Mouse (Mus musculus) intestine, embryonic 14.5 days (tissue): ENCODE measurements around the gene Echs1. TPM values are rescaled to one million over a fixed set of nuclear protein-coding genes. Genes with fewer than 3 reads are reported as not detected.

Experiments used
- ATAC-seq: fragments of 200-750 bp; cut with Nextera tagmentation; replicated peaks from 2 replicates; pipeline ENCODE4 v1.8.0; 2017; ENCODE audit warnings: low read depth, moderate number of reproducible peaks, moderate TSS enrichment, moderate library complexity; ENCODE audit not compliant: low FRiP score, low TSS enrichment
- DNase-seq: peaks from one replicate; pipeline ENCODE4 v3.0.0-alpha.2; 2018; ENCODE audit warnings: low spot score
- H3K27ac ChIP-seq: fragments of 300-500 bp; sonication (generic); 2 replicates; pipeline ENCODE4 v1.5.1; 2014; ENCODE audit warnings: low read depth, mild to moderate bottlenecking, control low read depth
- H3K27me3 ChIP-seq: fragments of 300-500 bp; sonication (generic); replicated peaks from 2 replicates; pipeline ENCODE4 v1.6.1; 2014; ENCODE audit warnings: low read length, control low read depth; ENCODE audit not compliant: control insufficient read depth, insufficient read depth
- H3K36me3 ChIP-seq: fragments of 300-500 bp; sonication (generic); 2 replicates; pipeline ENCODE4 v1.6.1; 2014; ENCODE audit warnings: low read length, control low read depth; ENCODE audit not compliant: control insufficient read depth, insufficient read depth
- H3K4me1 ChIP-seq: fragments of 300-500 bp; sonication (generic); replicated peaks from 2 replicates; pipeline ENCODE4 v1.6.1; 2014; ENCODE audit warnings: low read length, control low read depth, mixed read lengths; ENCODE audit not compliant: control insufficient read depth, insufficient read depth
- H3K4me2 ChIP-seq: fragments of 300-500 bp; sonication (generic); 2 replicates; pipeline ENCODE4 v1.6.1; 2014; ENCODE audit warnings: low read length
- H3K4me3 ChIP-seq: fragments of 300-500 bp; sonication (generic); 2 replicates; pipeline ENCODE4 v1.5.1; 2014; ENCODE audit warnings: low read depth, low read length, control low read depth, mixed read lengths
- H3K9ac ChIP-seq: fragments of 300-500 bp; sonication (generic); 2 replicates; pipeline ENCODE4 v1.6.1; 2014; ENCODE audit warnings: mild to moderate bottlenecking, low read length
- H3K9me3 ChIP-seq: fragments of 300-500 bp; sonication (generic); 2 replicates; pipeline ENCODE4 v1.6.1; 2016; ENCODE audit warnings: low read length, control low read depth; ENCODE audit not compliant: control insufficient read depth
- WGBS: fragments of 180-500 bp; shearing (Covaris S2); extraction: QIAGEN DNeasy Blood & Tissue Kit; methylation state at CpG from one replicate; pipeline ENCODE4 v1.1.7; 2014; 5-methylcytosine and 5-hydroxymethylcytosine counted together
- polyA plus RNA-seq: library from polyadenylated mRNA; unstranded; fragments of >200 nt; fragmentation: Nextera tagmentation; extraction: Ambion mirVana; gene quantifications from 2 replicates; pipeline ENCODE4 v1.2.1, GENCODE M21; 2014

The Echs1 gene
- polyA plus RNA-seq, 1 experiment from 2014 or later = 177 TPM

- DNase-seq (peak; percentile 96), ATAC-seq (peak; percentile 96)
- peak overlapping the region; percentile 81 for H3K4me3 ChIP-seq
- peak overlapping the region; percentile 77 for H3K9ac ChIP-seq
- WGBS = under 1% methylated on average over 40 of the region's 40 CpGs
- peak overlapping the region; percentile 73 for H3K27ac ChIP-seq
- peaks cover 6% of the 10 kb centered on the region; the same call in 1 of the 2 replicates for H3K4me1 ChIP-seq
- no peaks in the 10 kb centered on the region for H3K9me3 ChIP-seq
- H3K4me2 ChIP-seq = peak overlapping the region; percentile 74
- H3K27me3 ChIP-seq = no peaks in the 10 kb centered on the region
- H3K36me3 ChIP-seq = peaks cover 14% of the 10 kb centered on the region
Measured at GRCm38 (mm10) chr7:140125278-140126021, 9.2 kb upstream of the Echs1 start.

GRCm38 (mm10) chr7:140124382-140124781 is 8.1 kb upstream of the Echs1 start:
- Histone ChIP-seq H3K9ac (no peak overlapping the region), H3K27ac (no peak overlapping the region), H3K4me1 (peaks cover 6% of the 10 kb centered on the region; the same call in 1 of the 2 replicates), H3K27me3 (no peaks in the 10 kb centered on the region), H3K4me2 (no peak overlapping the region), H3K9me3 (no peaks in the 10 kb centered on the region), H3K4me3 (no peak overlapping the region), H3K36me3 (peaks cover 5% of the 10 kb centered on the region)
- DNase-seq = no peak
- ATAC-seq = no peak
- WGBS = 92% methylated on average over 1 of the region's 1 CpGs

DNA sequence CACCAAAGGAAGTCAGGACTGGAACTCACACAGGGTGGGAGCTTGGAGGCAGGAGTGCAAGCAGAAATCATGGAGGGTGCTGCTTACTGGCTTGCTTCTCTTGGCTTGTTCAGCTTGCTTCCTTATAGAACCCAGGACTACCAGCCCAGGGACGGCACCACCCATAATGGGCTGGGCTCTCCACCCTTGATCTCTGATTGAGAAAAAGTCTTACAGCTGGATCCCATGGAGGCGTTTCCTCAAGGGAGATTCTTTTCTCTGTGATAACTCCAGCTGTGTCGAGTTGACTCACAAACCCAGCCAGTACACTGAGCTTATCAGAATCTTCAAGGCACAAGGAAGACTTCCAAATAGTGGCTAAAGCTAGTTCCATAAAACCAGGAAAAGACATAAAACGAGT is 6.5 kb upstream of the Echs1 start:
- H3K27ac ChIP-seq = no peak overlapping the region
- DNase-seq (peak; percentile 53), ATAC-seq (no peak)
- no peak overlapping the region for H3K4me3 ChIP-seq
- H3K9ac ChIP-seq = no peak overlapping the region
- peaks cover 6% of the 10 kb centered on the region; the same call in 1 of the 2 replicates for H3K4me1 ChIP-seq
- WGBS = 33% methylated on average over 4 of the region's 4 CpGs
- H3K9me3 ChIP-seq = no peaks in the 10 kb centered on the region
- no peak overlapping the region for H3K4me2 ChIP-seq
- no peaks in the 10 kb centered on the region for H3K27me3 ChIP-seq
- no peaks in the 10 kb centered on the region for H3K36me3 ChIP-seq

- Histone ChIP-seq H3K4me2 (no peak overlapping the region), H3K4me1 (peaks cover 4% of the 10 kb centered on the region; the same call in 1 of the 2 replicates), H3K9me3 (no peaks in the 10 kb centered on the region), H3K9ac (no peak overlapping the region), H3K36me3 (no peaks in the 10 kb centered on the region), H3K27me3 (no peaks in the 10 kb centered on the region), H3K4me3 (no peak overlapping the region), H3K27ac (no peak overlapping the region)
- ATAC-seq (no peak), DNase-seq (no peak)
- WGBS = 73% methylated on average over 13 of the region's 13 CpGs
Measured at GRCm38 (mm10) chr7:140121338-140121910, 5.1 kb upstream of the Echs1 start.

DNA sequence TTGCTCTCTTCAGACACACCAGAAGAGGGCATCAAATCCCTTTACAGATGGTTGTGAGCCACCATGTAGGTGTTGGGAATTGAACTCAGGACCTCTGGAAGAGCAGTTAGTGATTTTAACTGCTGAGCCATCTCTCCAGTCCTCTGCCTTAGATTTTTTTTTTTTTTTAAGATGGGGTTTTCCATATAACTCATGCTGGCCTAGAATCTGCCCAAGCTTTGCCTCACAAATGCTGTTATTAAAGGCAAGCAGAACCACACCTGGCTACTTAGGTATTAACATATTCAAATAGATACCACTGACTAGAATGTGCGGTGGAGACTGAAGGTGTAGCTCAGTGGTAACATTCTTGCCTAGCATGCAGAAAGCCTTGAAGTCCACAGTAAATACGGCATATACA is 4.2 kb upstream of the Echs1 start:
- Histone ChIP-seq H3K27ac (no peak overlapping the region), H3K9me3 (no peaks in the 10 kb centered on the region), H3K36me3 (no peaks in the 10 kb centered on the region), H3K9ac (no peak overlapping the region), H3K4me1 (peaks cover 4% of the 10 kb centered on the region; the same call in 1 of the 2 replicates), H3K27me3 (no peaks in the 10 kb centered on the region), H3K4me3 (no peak overlapping the region), H3K4me2 (no peak overlapping the region)
- ATAC-seq (no peak), DNase-seq (no peak)
- WGBS = 93% methylated on average over 2 of the region's 2 CpGs

GRCm38 (mm10) chr7:140115583-140116328 is 520 bp downstream of the Echs1 start, which contains the start of gene Paox:
Gene Paox, plus strand, starts transcription at chr7:140115799.
- DNase-seq (peak; percentile 67), ATAC-seq (peak; percentile 80)
- under 1% methylated on average over 23 of the region's 23 CpGs for WGBS
- Histone ChIP-seq H3K4me2 (peak within 1 kb of the TSS; percentile 93), H3K4me3 (peak within 1 kb of the TSS; percentile 77), H3K4me1 (peaks cover 4% of the 10 kb centered on the region; the same call in 1 of the 2 replicates), H3K27ac (peak within 1 kb of the TSS; percentile 71), H3K9ac (peak within 1 kb of the TSS; percentile 65), H3K36me3 (peaks cover 23% of the 10 kb centered on the region), H3K27me3 (no peaks in the 10 kb centered on the region), H3K9me3 (no peaks in the 10 kb centered on the region)

DNA sequence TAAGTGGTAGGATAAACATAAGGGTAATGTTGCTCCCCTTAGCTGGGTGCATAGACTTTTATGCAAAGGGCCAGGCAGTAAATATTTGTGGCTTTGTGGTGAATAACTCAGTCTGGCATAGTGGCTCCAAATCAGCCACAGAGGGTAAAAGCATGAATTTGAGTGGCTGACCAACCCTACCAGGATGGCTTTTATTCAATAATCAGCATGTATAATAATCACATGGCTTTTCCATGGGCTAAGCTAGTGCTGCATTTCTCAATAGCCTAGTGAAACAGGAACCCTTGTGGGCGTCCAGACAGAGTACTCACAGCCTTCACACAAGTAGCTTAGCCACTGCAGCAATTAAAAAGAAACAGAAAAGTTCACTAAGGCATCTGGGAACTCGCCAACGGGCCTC is 4.3 kb downstream of the Echs1 start:
- no peaks in the 10 kb centered on the region for H3K9me3 ChIP-seq
- H3K4me2 ChIP-seq = no peak overlapping the region
- no peaks in the 10 kb centered on the region for H3K27me3 ChIP-seq
- no peak overlapping the region for H3K9ac ChIP-seq
- H3K27ac ChIP-seq = no peak overlapping the region
- no peak for ATAC-seq
- H3K36me3 ChIP-seq = peaks cover 61% of the 10 kb centered on the region
- no peak for DNase-seq
- WGBS = 78% methylated on average over 3 of the region's 3 CpGs
- peaks cover under 1% of the 10 kb centered on the region; the same call in 1 of the 2 replicates for H3K4me1 ChIP-seq
- no peak overlapping the region for H3K4me3 ChIP-seq

GRCm38 (mm10) chr7:140104009-140104408 is 12.3 kb downstream of the Echs1 start:
- H3K4me1 ChIP-seq = peaks cover 5% of the 10 kb centered on the region; the same call in 1 of the 2 replicates
- H3K27me3 ChIP-seq = no peaks in the 10 kb centered on the region
- H3K27ac ChIP-seq = no peak overlapping the region
- no peak overlapping the region for H3K4me2 ChIP-seq
- H3K36me3 ChIP-seq = peaks cover 44% of the 10 kb centered on the region
- no peak overlapping the region for H3K9ac ChIP-seq
- no peak overlapping the region for H3K4me3 ChIP-seq
- no peak for DNase-seq
- WGBS = 84% methylated on average over 4 of the region's 4 CpGs
- no peaks in the 10 kb centered on the region for H3K9me3 ChIP-seq
- no peak for ATAC-seq
